Comparison of ENCODE assay signal across 8 mouse cellular contexts in genomic region chr15:7397818-7398608, GRCm38 (mm10). TPM values are rescaled to one million over a fixed set of nuclear protein-coding genes. Genes with fewer than 3 reads are reported as not detected.
DNase-seq lines count a peak whose midpoint lies in the region; ATAC-seq and TF ChIP-seq lines count a peak whose summit lies in the region.

Egflam (minus strand) TSS chr15:7398395.

- peak; percentile 71 for ATAC-seq in intestine, embryonic 15.5 days
- ATAC-seq in stomach, embryonic 16.5 days (ENCODE audit: insufficient read depth, low FRiP score), result peak; percentile 78

- H3K36me3 ChIP-seq in intestine, embryonic 15.5 days, result no peaks in the 10 kb centered on the region
- H3K36me3 ChIP-seq in stomach, embryonic 16.5 days (ENCODE audit: control insufficient read depth, insufficient read depth, low read length), result no peaks in the 10 kb centered on the region

- H3K9me3 ChIP-seq in intestine, embryonic 15.5 days, result no peaks in the 10 kb centered on the region
- H3K9me3 ChIP-seq in stomach, embryonic 16.5 days (replicated peaks; ENCODE audit: control insufficient read depth, low read length), result no peaks in the 10 kb centered on the region

- intact Hi-C loops in gastrocnemius, adult 2 months (cut with DNase I), result no loop called here

- TF ChIP-seq CTCF in gastrocnemius, adult 2 months (IDR thresholded peaks at IDR 0.05), result no peak

- DNase-seq in heart, adult 18-20 months, result peak; percentile 8 to 35
- no peak for DNase-seq in heart, adult 8-10 months (ENCODE audit: low spot score)
- DNase-seq in adrenal gland, postnatal 14 days, result peak; percentile 46
- DNase-seq in gastrocnemius, adult 2 months, result peak; percentile 32
- DNase-seq in lung, postnatal 4 days, result peak; percentile 56 to 72
- no peak for DNase-seq in T-cell, adult 2 months (ENCODE audit: low spot score)

- H3K4me2 ChIP-seq in intestine, embryonic 15.5 days (replicated peaks), result peak within 1 kb of the TSS; percentile 92
- H3K4me2 ChIP-seq in stomach, embryonic 16.5 days (ENCODE audit: low read depth, low read length), result peak within 1 kb of the TSS; percentile 75

- peaks cover 7% of the 10 kb centered on the region; the same call in 1 of the 2 replicates for H3K4me1 ChIP-seq in intestine, embryonic 15.5 days (replicated peaks)
- peaks cover 10% of the 10 kb centered on the region; the same call in 1 of the 2 replicates for H3K4me1 ChIP-seq in stomach, embryonic 16.5 days (ENCODE audit: control insufficient read depth, insufficient read depth, low read length)

- no peaks in the 10 kb centered on the region for H3K27me3 ChIP-seq in intestine, embryonic 15.5 days (replicated peaks)
- H3K27me3 ChIP-seq in stomach, embryonic 16.5 days (ENCODE audit: control insufficient read depth, insufficient read depth, low read length), result no peaks in the 10 kb centered on the region

- peak within 1 kb of the TSS; percentile 76 for H3K9ac ChIP-seq in intestine, embryonic 15.5 days
- H3K9ac ChIP-seq in stomach, embryonic 16.5 days (ENCODE audit: low read length), result peak within 1 kb of the TSS; percentile 77

- H3K4me3 ChIP-seq in gastrocnemius, adult 2 months, result peak within 1 kb of the TSS; percentile 77
- H3K4me3 ChIP-seq in intestine, embryonic 15.5 days (replicated peaks), result peak within 1 kb of the TSS; percentile 63
- H3K4me3 ChIP-seq in stomach, embryonic 16.5 days (replicated peaks; ENCODE audit: low read length), result peak within 1 kb of the TSS; percentile 55

- H3K27ac ChIP-seq in gastrocnemius, adult 2 months, result peak within 1 kb of the TSS; percentile 79
- peak within 1 kb of the TSS; percentile 87 for H3K27ac ChIP-seq in intestine, embryonic 15.5 days
- peak within 1 kb of the TSS; percentile 76 for H3K27ac ChIP-seq in stomach, embryonic 16.5 days (ENCODE audit: low read length)

- under 1% methylated on average over 62 of the region's 62 CpGs for WGBS in intestine, embryonic 15.5 days
- WGBS in stomach, embryonic 16.5 days, result under 1% methylated on average over 62 of the region's 62 CpGs

RNA-seq across cellular contexts. Expression of gene Egflam, which starts in this region (rescaled TPM):
- total RNA-seq in heart, adult 18-20 months (2021), result 1 to 10 TPM; 5.3 to 9.4 TPM
- 10 to 100 TPM in 1 of 4 experiments, 1 to 10 TPM in 3; 4.2 to 13.1 (median 8.9) TPM for total RNA-seq in heart, adult 8-10 months (2022)
- 6.2 and 6.3 TPM in 2 replicates for total RNA-seq in adrenal gland, postnatal 14 days (2021)
- 10 to 100 TPM; 14.5 to 19.9 TPM for total RNA-seq in gastrocnemius, adult 2 months (2021)
- 21.5 and 24.8 TPM in 2 replicates for polyA plus RNA-seq in intestine, embryonic 15.5 days (2015; fragmentation: Nextera tagmentation; extraction: Ambion mirVana)
- polyA plus RNA-seq in stomach, embryonic 16.5 days (2015; fragmentation: Nextera tagmentation; extraction: Ambion mirVana), result 25.4 and 27.0 TPM in 2 replicates

Comparison
In these comparisons a context has a peak if more than half of its experiments do, and no peak if none do; other contexts are left out.
1. DNase-seq: peak in heart, adult 18-20 months (2 of 2), adrenal gland, postnatal 14 days (single experiment), gastrocnemius, adult 2 months (single experiment) and lung, postnatal 4 days (2 of 2); none in heart, adult 8-10 months (single experiment) and T-cell, adult 2 months (single experiment).
2. Peak in every context shown above with its lines, with median percentiles within 50 percentile points of each other: H3K27ac ChIP-seq and H3K4me3 ChIP-seq.